Mouse (Mus musculus) gastrocnemius, postnatal 25 days (tissue): Measurements from ENCODE around the gene Zbtb1. TPM values are rescaled to one million over a fixed set of nuclear protein-coding genes. Genes with fewer than 3 reads are reported as not detected.
A peak's percentile ranks its signal among the peaks of the same experiment; 100 is the strongest.

Experiments
- DNase-seq: peaks from one replicate; pipeline ENCODE4 v3.0.0; 2022
- total RNA-seq, 2 experiments: library from RNA; stranded (reverse); gene quantifications; 1 replicate in 1 of 2; 2 replicates in 1 of 2; pipeline ENCODE4 v1.2.3; 2021

Gene Zbtb1
- total RNA-seq, 2 experiments from 2014 or later = 3.1 to 3.9 TPM

DNA sequence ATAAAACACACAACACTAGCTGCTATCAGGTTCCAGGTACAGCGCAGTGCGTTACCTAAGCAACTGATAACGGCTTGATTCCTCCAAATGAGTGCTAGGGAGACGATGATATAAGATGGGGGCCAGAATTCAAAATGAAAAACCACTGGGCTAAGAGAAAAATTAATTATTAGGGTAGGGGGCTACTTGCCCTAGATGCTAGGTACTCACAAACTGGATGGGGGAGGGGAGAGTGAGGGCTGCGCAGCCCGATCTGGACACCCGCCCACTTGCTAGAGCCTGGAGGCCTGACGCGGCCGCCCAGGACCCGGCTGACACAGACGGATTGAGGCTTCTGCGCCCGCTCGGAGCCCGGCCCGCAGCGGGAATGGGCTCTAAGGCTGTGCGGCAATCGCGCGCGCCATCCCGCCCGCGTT is 1.3 kb upstream of the Zbtb1 start:
- DNase-seq = no peak

DNA sequence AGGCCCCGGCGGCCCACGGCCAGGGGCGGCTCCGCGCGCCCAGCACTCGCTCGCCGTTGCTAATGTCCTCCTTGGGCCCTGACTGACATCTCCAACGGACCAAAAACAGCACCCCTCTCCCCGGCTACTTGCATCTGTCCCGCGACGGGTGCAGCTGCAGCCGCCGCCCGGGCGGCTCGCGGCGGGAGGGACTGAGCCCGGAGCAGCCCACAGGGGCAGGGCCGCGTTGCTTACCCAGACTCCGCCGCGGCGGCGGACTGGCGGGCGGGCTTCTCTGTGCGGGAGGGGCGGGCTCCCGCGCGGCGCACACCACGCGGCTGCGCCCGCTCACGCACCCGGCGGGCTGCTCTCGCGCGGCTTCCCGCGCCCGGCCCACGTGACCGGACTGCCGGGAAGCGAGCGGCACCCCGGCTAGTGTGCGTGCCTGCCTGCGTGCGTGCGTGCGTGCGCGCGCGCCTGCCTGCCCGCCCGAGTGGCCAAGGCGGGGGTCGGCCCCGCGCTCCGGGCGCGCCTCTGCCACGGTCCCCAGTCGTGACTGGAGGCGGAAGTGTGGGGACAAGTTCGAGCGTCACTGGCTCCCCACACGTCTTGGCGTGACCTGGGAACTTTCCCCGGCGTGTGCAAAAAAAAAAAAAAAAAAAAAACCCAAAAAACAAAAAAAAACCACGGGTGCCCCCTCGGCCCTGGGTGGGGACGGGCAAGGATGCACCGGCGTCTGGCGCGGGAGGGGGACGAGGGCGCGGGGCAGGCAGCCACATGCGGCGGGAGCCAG is 674 bp upstream of the Zbtb1 start, which contains the start of gene Zbtb25:
Gene Zbtb25, minus strand, starts transcription at position 397 of the 772 bp plus-strand sequence.
- DNase-seq = peak; percentile 92

DNA sequence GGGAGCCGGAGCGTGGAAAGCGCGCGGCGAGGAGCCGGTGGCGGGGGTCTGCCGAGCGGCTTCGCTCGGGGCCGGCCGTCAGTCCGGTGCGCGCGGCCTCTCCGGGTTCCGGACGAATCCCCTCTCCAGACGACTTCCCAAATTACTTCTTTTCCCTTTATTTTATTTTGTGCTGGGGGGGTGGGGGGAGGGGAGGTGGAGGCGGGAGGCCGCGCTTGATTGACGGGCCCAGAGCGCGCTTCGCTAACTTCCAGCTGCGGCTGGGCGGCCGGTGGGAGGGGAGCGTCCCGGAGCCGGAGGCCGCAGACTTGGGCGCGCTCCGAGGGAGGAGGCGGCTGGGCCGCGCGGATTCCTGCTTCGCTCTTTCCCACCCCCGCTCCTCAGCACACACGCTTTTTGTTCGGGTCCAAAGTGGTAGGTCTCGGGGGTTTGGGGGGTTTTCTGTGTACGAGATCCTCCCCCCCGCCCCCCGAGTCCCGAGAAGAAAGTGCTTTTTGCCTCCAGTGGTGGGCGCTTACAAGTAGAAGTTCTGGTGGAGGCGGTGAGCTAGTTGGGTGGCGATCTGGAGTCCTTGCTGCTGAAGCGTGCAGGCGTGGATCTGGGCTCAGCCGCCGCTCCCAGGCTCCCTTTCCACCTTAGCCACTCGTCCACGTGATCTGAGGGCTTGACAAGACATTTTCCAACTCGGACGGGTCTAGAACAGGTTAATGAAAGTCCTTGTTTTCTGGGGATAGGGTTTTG is 935 bp downstream of the Zbtb1 start:
- peak; percentile 86 for DNase-seq

DNA sequence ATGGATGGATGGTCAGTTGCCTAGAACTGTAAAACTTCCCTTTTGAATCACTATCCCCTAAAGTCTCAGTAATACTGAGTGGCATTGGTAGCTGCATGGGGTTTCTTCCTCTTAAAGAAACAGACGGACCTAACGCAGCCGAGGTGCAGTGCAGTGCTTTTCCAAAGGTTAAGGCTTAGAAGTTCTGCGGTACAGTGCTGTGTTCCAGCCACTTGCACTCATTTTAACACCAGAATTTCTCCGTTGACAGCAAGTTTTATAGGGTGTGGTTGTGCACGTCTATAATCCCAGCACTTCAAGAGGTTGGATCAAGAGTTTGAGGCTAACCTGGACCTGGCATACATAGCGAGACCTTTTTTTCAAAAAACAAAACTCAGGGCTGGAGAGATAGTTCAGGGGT is 2.0 kb downstream of the Zbtb1 start:
- no peak for DNase-seq

DNA sequence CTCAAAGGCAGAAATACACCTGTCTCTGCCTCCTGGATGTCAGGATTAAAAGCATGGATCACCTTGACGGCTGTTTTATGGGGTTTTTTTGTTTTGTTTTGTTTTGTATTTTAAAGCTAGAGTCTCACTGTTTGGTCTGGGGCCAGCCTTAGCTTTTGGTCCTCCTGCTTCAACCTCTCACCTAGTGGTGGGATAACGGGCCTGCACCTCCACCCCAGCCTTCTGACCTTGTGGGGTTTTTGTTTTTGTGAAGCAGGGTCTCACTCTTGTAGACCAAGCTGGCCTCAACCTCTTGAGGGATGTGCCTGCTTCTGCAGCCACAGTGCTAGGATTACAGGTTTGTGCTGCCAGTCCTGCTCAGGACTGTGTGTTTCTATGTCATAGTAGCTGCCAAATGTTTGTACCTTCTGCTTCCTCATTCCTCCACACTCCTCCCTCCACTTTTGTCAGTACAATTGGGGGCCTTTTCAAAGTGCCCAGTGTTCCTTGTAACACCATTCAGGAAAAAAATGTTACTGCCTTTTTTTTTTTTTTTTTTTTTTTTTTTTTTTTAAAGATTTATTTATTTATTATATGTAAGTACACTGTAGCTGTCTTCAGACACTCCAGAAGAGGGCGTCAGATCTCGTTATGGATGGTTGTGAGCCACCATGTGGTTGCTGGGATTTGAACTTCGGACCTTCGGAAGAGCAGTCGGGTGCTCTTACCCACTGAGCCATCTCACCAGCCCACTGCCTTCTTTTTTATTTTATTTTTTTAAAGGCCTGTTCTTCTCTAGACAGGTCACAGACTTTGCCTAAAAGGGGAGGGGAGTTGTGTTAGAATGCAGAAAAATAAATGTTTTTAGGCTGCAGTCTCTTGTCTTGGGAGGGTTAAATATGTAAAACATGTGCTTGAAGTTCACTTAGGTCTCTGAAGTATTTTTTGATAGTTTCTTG is 3.1 kb downstream of the Zbtb1 start:
- no peak for DNase-seq

- DNase-seq = no peak
These were observed 3.9 kb downstream of the Zbtb1 start for GRCm38 (mm10) chr12:76373991-76374390.

GRCm38 (mm10) chr12:76374911-76375310 is 4.8 kb downstream of the Zbtb1 start:
- no peak for DNase-seq

DNA sequence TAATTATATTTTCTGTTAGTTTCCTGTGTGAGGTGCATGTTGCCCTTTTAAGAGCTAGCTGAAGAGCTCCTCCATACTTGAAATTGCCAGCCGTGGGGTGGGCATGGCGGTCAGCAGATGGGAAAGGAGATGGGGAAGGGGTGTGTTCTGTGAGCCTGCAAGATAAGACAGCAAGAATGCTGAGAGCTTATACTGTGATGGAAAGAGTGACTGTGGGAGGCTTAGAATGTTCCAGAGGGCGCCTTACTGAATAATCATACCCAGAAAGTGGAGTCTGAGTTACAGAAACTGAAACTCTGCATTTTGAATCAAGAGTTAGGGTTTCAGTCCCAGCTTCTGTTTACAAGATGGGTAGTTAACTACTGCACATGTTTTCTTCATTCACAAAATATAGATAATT is 5.4 kb downstream of the Zbtb1 start:
- no peak for DNase-seq

DNA sequence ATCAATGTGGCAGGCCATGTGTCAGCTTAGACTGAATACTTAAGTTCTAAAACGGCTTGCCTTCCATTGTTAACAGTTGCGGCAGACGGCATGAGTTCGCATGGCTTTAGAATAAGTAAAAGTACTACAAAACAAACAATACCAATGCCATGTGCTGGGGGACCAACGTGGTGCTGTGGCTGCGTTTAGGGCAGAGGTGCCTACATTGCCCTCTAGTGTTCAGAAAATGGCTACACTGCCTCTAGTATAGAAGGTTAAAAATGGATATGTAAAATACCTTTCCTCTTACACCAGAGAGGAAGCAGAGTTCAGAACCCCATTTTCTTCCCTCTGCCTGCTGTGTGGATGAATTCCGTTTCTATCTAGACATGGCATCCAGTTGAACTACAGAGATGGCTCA is 6.6 kb downstream of the Zbtb1 start:
- no peak for DNase-seq

DNA sequence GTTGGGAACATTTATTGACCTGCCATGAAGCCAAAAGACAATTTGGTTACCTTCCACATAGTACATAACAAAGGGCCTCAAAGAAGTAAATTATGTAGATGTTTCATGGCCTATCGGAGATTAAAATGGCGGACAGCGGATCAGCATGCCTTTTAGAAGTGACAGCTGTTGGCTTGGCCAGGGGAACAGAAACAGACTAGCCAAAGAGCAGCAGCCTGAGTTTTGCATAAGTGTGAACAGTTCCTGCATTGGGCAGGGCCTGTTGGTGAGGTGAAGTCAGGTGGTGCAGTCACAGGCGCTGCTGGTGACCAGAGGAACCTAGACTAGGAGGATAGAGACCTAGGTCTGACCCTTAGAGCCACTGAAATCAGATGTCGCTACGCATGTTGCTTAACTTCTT is 7.0 kb downstream of the Zbtb1 start:
- DNase-seq = no peak

- DNase-seq = no peak
These were observed 7.7 kb downstream of the Zbtb1 start for GRCm38 (mm10) chr12:76377726-76378125.

DNA sequence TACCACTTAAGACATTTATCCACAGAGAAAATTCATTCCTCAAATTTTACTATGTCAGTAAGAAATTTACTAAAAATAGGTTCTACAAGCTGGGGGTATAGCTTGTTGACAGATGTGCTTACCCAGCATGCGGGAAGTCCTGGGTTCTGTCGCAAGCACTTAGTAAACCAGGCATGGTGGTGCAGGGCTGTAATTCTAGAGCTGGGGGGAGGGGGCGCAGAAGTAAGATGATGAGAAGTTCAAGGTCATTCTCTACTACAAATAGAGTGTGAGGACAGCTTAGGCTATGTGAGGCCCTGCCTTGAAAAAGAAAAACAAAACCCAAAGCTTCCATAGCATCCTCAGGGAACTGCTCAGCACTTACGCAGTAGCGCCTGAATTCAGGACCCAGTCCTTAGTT is 8.5 kb downstream of the Zbtb1 start:
- DNase-seq = peak; percentile 10

DNA sequence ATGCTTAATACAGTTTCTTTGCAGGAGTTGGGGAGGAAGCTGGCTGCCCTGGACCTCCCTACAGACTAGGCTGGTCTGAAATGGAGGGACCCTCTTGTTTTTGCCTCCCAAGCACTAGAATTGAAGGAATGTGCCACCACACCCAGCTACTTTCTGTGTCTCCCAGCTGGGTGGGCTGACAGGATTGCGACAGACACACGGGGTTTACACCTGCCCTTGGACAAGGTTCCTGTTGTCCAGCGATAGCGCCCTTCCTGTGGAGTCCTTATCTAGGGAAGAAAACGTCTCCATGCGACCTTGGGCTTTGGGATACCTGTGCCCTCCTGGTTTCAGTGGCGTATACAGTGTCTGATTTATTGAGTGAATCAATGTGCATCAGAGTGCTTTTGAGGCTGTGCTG is 10.1 kb downstream of the Zbtb1 start:
- DNase-seq = no peak

GRCm38 (mm10) chr12:76385342-76385741 is 15.3 kb downstream of the Zbtb1 start:
- DNase-seq = no peak

- DNase-seq = no peak
These were observed 18.7 kb downstream of the Zbtb1 start for GRCm38 (mm10) chr12:76388794-76389193.

DNA sequence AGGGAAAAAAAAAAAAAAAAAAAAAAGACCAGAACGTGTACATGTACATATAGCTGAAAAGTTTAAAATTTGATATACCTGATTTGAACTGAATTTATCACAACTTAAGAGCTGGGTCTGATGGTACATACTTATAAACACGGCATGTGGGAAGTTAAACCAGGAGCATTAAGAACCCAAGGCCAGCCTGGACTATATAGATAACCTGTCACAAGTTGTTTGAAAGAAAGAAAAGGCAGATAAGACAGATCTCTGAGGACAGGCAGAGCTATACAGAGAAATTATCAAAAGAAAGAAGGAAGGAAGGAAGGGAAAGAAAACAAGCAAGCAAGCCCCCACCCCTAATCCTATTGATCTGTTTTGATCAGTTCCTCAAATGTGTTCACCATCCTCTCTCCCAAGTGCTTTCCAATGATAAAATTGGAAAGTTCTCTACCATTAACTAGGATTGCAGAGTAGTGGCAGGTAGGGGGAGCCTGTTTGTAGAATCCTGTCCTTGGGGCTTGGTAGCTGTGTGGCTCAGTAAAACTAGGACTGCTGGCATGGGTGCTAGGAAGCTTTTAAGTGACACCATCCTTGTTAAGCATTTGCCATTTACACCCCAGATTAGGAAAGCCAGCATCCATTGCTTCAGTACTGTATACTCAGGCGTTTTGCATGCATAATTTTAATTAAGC is 21.7 kb downstream of the Zbtb1 start:
- no peak for DNase-seq

DNA sequence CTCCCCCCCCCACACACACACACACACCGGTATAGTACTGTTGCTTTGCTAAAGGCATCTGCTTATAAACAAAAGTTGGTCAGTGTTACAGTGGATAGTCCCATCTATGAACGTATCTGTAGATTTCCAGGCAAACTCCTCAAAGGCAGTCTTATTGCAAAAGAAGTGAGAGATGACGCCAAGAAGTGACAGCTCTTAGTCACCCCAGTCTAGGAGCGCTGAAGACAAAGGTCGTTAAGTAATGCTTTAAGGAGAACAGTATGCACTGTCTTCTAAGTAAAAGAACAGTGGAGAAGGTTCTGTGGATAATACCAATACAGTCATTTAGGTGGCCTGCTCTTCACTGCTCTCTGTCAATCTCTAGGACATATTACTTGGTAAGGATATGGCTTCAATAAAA is 22.9 kb downstream of the Zbtb1 start:
- no peak for DNase-seq

GRCm38 (mm10) chr12:76397281-76397680 is 27.2 kb downstream of the Zbtb1 start:
- DNase-seq = no peak

GRCm38 (mm10) chr12:76401674-76402073 is 31.6 kb downstream of the Zbtb1 start:
- no peak for DNase-seq

DNA sequence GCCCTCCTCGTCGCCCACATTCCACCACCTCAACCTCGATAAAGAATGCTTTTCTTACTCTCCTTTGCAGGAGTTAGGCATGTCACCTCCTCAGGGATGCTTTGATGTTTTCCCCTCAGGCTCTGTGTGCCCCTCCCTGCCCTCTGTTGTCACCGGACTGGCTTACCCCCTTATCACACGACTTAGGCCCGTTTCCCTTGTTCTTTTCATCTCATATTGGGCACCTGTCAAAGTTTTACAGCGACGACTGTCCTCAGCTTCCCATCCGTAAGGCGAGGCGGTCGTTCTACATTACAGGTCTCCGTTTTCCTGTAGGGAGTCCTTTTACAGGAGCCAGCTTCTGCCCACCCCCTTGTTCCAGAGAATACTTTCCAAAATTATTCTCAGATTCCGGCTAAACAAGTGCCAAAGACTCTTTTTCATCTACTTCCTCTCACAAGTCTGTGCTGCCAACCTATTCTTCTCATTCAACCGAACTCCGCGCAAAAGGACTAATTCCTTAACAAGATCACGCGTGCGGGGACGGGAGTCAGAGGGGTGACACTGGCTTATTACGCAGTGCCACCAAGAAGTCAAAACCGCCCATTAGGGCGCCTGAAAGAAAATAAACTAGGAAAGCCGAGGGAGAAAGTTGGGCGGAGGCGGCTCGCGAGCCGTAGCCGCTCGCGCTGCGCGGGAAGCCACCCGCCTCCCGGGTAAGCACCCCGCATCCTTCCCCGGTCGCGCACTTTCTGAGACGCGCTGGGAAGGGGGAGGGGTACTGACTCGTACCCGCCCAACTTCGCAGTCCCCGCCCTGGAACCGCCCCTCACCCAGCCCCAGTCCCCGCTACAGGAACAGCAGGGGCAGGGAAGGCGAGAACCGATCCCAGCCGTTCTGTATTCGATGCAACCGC is 33.2 kb downstream of the Zbtb1 start:
- no peak for DNase-seq
